Mouse (Mus musculus): ENCODE measurements around the gene Top3a. TPM values are rescaled to one million over a fixed set of nuclear protein-coding genes. Genes with fewer than 3 reads are reported as not detected.
A peak's percentile ranks its signal among the peaks of the same experiment; 100 is the strongest.
"Not testable (repeated sequence)": the region's sequence is repeated elsewhere in the genome, so short reads cannot be mapped to it uniquely, and the experiment has no call there.

Gene Top3a
- 0.31 and 0.42 TPM in 2 replicates for polyA plus RNA-seq (2012)

GRCm38 (mm10) chr11:60776829-60777740, at the start of gene Top3a, which contains the start of gene Smcr8:
Gene Top3a (minus strand): TSS chr11:60777365.
Gene Smcr8 (plus strand): TSS chr11:60777524.
- Histone ChIP-seq H3K4me3 (replicated peaks) (peak within 1 kb of the TSS; percentile 85), H3K27me3 (ENCODE audit: control insufficient read depth) (no peaks in the 10 kb centered on the region), H3K4me1 (ENCODE audit: control insufficient read depth) (peaks cover 73% of the 10 kb centered on the region), H3K36me3 (ENCODE audit: control insufficient read depth) (peaks cover 37% of the 10 kb centered on the region), H3K9me3 (ENCODE audit: control insufficient read depth, low read length) (no peaks in the 10 kb centered on the region)
- TF ChIP-seq TAL1 (IDR thresholded peaks at IDR 0.05; ENCODE audit: low read length) (no peak), GATA1 (IDR thresholded peaks at IDR 0.05; ENCODE audit: low read length) (no peak)

- Histone ChIP-seq H3K4me1 (ENCODE audit: control insufficient read depth) (peaks cover 19% of the 10 kb centered on the region), H3K27me3 (ENCODE audit: control insufficient read depth) (no peaks in the 10 kb centered on the region), H3K4me3 (replicated peaks) (no peak overlapping the region), H3K9me3 (ENCODE audit: control insufficient read depth, low read length) (no peaks in the 10 kb centered on the region), H3K36me3 (ENCODE audit: control insufficient read depth) (no peaks in the 10 kb centered on the region; the same call in 1 of the 2 replicates)
- TF ChIP-seq TAL1 (IDR thresholded peaks at IDR 0.05; ENCODE audit: low read length) (no peak), GATA1 (IDR thresholded peaks at IDR 0.05; ENCODE audit: low read length) (no peak)
Observed at GRCm38 (mm10) chr11:60826700-60827099, 49.5 kb upstream of the Top3a start.

- H3K27me3 ChIP-seq (ENCODE audit: control insufficient read depth): no peaks in the 10 kb centered on the region
- TF ChIP-seq GATA1 (IDR thresholded peaks at IDR 0.05; ENCODE audit: low read length): no peak
- no peak for TF ChIP-seq TAL1 (IDR thresholded peaks at IDR 0.05; ENCODE audit: low read length)
- H3K4me3 ChIP-seq (replicated peaks): no peak overlapping the region
- H3K9me3 ChIP-seq (ENCODE audit: control insufficient read depth, low read length): no peaks in the 10 kb centered on the region
- no peaks in the 10 kb centered on the region for H3K36me3 ChIP-seq (ENCODE audit: control insufficient read depth)
- H3K4me1 ChIP-seq (ENCODE audit: control insufficient read depth): peaks cover 4% of the 10 kb centered on the region
Observed at GRCm38 (mm10) chr11:60825191-60825590, 48.0 kb upstream of the Top3a start.

- TF ChIP-seq TAL1 (IDR thresholded peaks at IDR 0.05; ENCODE audit: low read length): no peak
- no peak for TF ChIP-seq GATA1 (IDR thresholded peaks at IDR 0.05; ENCODE audit: low read length)
- H3K9me3 ChIP-seq (ENCODE audit: control insufficient read depth, low read length): no peaks in the 10 kb centered on the region
- no peaks in the 10 kb centered on the region for H3K27me3 ChIP-seq (ENCODE audit: control insufficient read depth)
- no peak overlapping the region for H3K4me3 ChIP-seq (replicated peaks)
- no peaks in the 10 kb centered on the region for H3K36me3 ChIP-seq (ENCODE audit: control insufficient read depth)
- H3K4me1 ChIP-seq (ENCODE audit: control insufficient read depth): no peaks in the 10 kb centered on the region
Observed at GRCm38 (mm10) chr11:60823771-60824170, 46.6 kb upstream of the Top3a start.

- TF ChIP-seq TAL1 (IDR thresholded peaks at IDR 0.05; ENCODE audit: low read length) (no peak), GATA1 (IDR thresholded peaks at IDR 0.05; ENCODE audit: low read length) (no peak)
- H3K9me3 ChIP-seq (ENCODE audit: control insufficient read depth, low read length): no peaks in the 10 kb centered on the region
- no peaks in the 10 kb centered on the region for H3K36me3 ChIP-seq (ENCODE audit: control insufficient read depth)
- H3K27me3 ChIP-seq (ENCODE audit: control insufficient read depth): no peaks in the 10 kb centered on the region; the same call in 1 of the 2 replicates
- no peak overlapping the region for H3K4me3 ChIP-seq (replicated peaks)
- H3K4me1 ChIP-seq (ENCODE audit: control insufficient read depth): peaks cover 4% of the 10 kb centered on the region
Observed at GRCm38 (mm10) chr11:60816398-60816797, 39.2 kb upstream of the Top3a start.

- not testable (repeated sequence) for H3K9me3 ChIP-seq (ENCODE audit: control insufficient read depth, low read length); H3K27me3 ChIP-seq (ENCODE audit: control insufficient read depth); H3K36me3 ChIP-seq (ENCODE audit: control insufficient read depth)
- Histone ChIP-seq H3K4me3 (replicated peaks) (peak within 1 kb of the TSS; percentile 60), H3K4me1 (ENCODE audit: control insufficient read depth) (peaks cover 15% of the 10 kb centered on the region)
Observed at GRCm38 (mm10) chr11:60811618-60812017, 34.5 kb upstream of the Top3a start, which contains the start of gene Shmt1. Gene Shmt1 (minus strand): TSS chr11:60811718.

- peaks cover 15% of the 10 kb centered on the region for H3K4me1 ChIP-seq (ENCODE audit: control insufficient read depth)
- no peaks in the 10 kb centered on the region for H3K27me3 ChIP-seq (ENCODE audit: control insufficient read depth)
- H3K36me3 ChIP-seq (ENCODE audit: control insufficient read depth): no peaks in the 10 kb centered on the region
- no peak for TF ChIP-seq TAL1 (IDR thresholded peaks at IDR 0.05; ENCODE audit: low read length)
- TF ChIP-seq GATA1 (IDR thresholded peaks at IDR 0.05; ENCODE audit: low read length): no peak
- peak overlapping the region; percentile 60 for H3K4me3 ChIP-seq (replicated peaks)
- no peaks in the 10 kb centered on the region for H3K9me3 ChIP-seq (ENCODE audit: control insufficient read depth, low read length)
Observed at GRCm38 (mm10) chr11:60811054-60811460, 33.9 kb upstream of the Top3a start.

GRCm38 (mm10) chr11:60810046-60810965, 33.1 kb upstream of the Top3a start:
- Histone ChIP-seq H3K4me3 (replicated peaks) (peak overlapping the region; percentile 60), H3K36me3 (ENCODE audit: control insufficient read depth) (no peaks in the 10 kb centered on the region; the same call in 1 of the 2 replicates), H3K9me3 (ENCODE audit: control insufficient read depth, low read length) (no peaks in the 10 kb centered on the region), H3K4me1 (ENCODE audit: control insufficient read depth) (peaks cover 15% of the 10 kb centered on the region), H3K27me3 (ENCODE audit: control insufficient read depth) (no peaks in the 10 kb centered on the region)
- TF ChIP-seq GATA1 (IDR thresholded peaks at IDR 0.05; ENCODE audit: low read length): no peak
- no peak for TF ChIP-seq TAL1 (IDR thresholded peaks at IDR 0.05; ENCODE audit: low read length)

GRCm38 (mm10) chr11:60809546-60809945, 32.4 kb upstream of the Top3a start:
- no peaks in the 10 kb centered on the region for H3K9me3 ChIP-seq (ENCODE audit: control insufficient read depth, low read length)
- TF ChIP-seq TAL1 (IDR thresholded peaks at IDR 0.05; ENCODE audit: low read length) (no peak), GATA1 (IDR thresholded peaks at IDR 0.05; ENCODE audit: low read length) (no peak)
- peaks cover 15% of the 10 kb centered on the region for H3K4me1 ChIP-seq (ENCODE audit: control insufficient read depth)
- peak overlapping the region; percentile 60 for H3K4me3 ChIP-seq (replicated peaks)
- no peaks in the 10 kb centered on the region for H3K27me3 ChIP-seq (ENCODE audit: control insufficient read depth)
- H3K36me3 ChIP-seq (ENCODE audit: control insufficient read depth): no peaks in the 10 kb centered on the region; the same call in 1 of the 2 replicates
